Mouse (Mus musculus) intestine, embryonic 14.5 days (tissue): ENCODE measurements around the gene BC037034. TPM values are rescaled to one million over a fixed set of nuclear protein-coding genes. Genes with fewer than 3 reads are reported as not detected.

Experiments used
- ATAC-seq: fragments of 200-750 bp; cut with Nextera tagmentation; replicated peaks from 2 replicates; pipeline ENCODE4 v1.8.0; 2017; ENCODE audit warnings: low read depth, moderate number of reproducible peaks, moderate TSS enrichment, moderate library complexity; ENCODE audit not compliant: low FRiP score, low TSS enrichment
- DNase-seq: peaks from one replicate; pipeline ENCODE4 v3.0.0-alpha.2; 2018; ENCODE audit warnings: low spot score
- H3K27ac ChIP-seq: fragments of 300-500 bp; sonication (generic); 2 replicates; pipeline ENCODE4 v1.5.1; 2014; ENCODE audit warnings: low read depth, mild to moderate bottlenecking, control low read depth
- H3K27me3 ChIP-seq: fragments of 300-500 bp; sonication (generic); replicated peaks from 2 replicates; pipeline ENCODE4 v1.6.1; 2014; ENCODE audit warnings: low read length, control low read depth; ENCODE audit not compliant: control insufficient read depth, insufficient read depth
- H3K36me3 ChIP-seq: fragments of 300-500 bp; sonication (generic); 2 replicates; pipeline ENCODE4 v1.6.1; 2014; ENCODE audit warnings: low read length, control low read depth; ENCODE audit not compliant: control insufficient read depth, insufficient read depth
- H3K4me1 ChIP-seq: fragments of 300-500 bp; sonication (generic); replicated peaks from 2 replicates; pipeline ENCODE4 v1.6.1; 2014; ENCODE audit warnings: low read length, control low read depth, mixed read lengths; ENCODE audit not compliant: control insufficient read depth, insufficient read depth
- H3K4me2 ChIP-seq: fragments of 300-500 bp; sonication (generic); 2 replicates; pipeline ENCODE4 v1.6.1; 2014; ENCODE audit warnings: low read length
- H3K4me3 ChIP-seq: fragments of 300-500 bp; sonication (generic); 2 replicates; pipeline ENCODE4 v1.5.1; 2014; ENCODE audit warnings: low read depth, low read length, control low read depth, mixed read lengths
- H3K9ac ChIP-seq: fragments of 300-500 bp; sonication (generic); 2 replicates; pipeline ENCODE4 v1.6.1; 2014; ENCODE audit warnings: mild to moderate bottlenecking, low read length
- H3K9me3 ChIP-seq: fragments of 300-500 bp; sonication (generic); 2 replicates; pipeline ENCODE4 v1.6.1; 2016; ENCODE audit warnings: low read length, control low read depth; ENCODE audit not compliant: control insufficient read depth
- WGBS: fragments of 180-500 bp; shearing (Covaris S2); extraction: QIAGEN DNeasy Blood & Tissue Kit; methylation state at CpG from one replicate; pipeline ENCODE4 v1.1.7; 2014; 5-methylcytosine and 5-hydroxymethylcytosine counted together
- polyA plus RNA-seq: library from polyadenylated mRNA; unstranded; fragments of >200 nt; fragmentation: Nextera tagmentation; extraction: Ambion mirVana; gene quantifications from 2 replicates; pipeline ENCODE4 v1.2.1, GENCODE M21; 2014

BC037034 gene
- polyA plus RNA-seq, 1 experiment from 2014 or later = 7.5 TPM

GRCm38 (mm10) chr5:138280829-138281228 lies 17.0 kb upstream of the BC037034 start:
- no peak for ATAC-seq
- Histone ChIP-seq H3K36me3 (peaks cover 12% of the 10 kb centered on the region), H3K27me3 (no peaks in the 10 kb centered on the region), H3K27ac (no peak overlapping the region), H3K4me3 (no peak overlapping the region), H3K9me3 (peaks cover 8% of the 10 kb centered on the region; the same call in 1 of the 2 replicates), H3K4me1 (peaks cover 20% of the 10 kb centered on the region; the same call in 1 of the 2 replicates), H3K9ac (no peak overlapping the region), H3K4me2 (0 out of 2 replicates have a peak overlapping the region, but pooled peaks have one; percentile 80)
- 91% methylated on average over 15 of the region's 15 CpGs for WGBS
- DNase-seq = peak; percentile 54

- 24% methylated on average over 26 of the region's 26 CpGs for WGBS
These were observed 16.6 kb upstream of the BC037034 start for GRCm38 (mm10) chr5:138280425-138280768.

GRCm38 (mm10) chr5:138279585-138280424 lies 16.0 kb upstream of the BC037034 start, which contains the start of the genes Gm43720, Gpc2 and Stag3:
TSS of gene Gm43720 (minus strand) at chr5:138279958.
TSS of gene Gpc2 (minus strand) at chr5:138280005.
TSS of gene Stag3 (plus strand) at chr5:138280240.
- WGBS = under 1% methylated on average over 56 of the region's 56 CpGs
- no peak within 1 kb of the TSS for H3K27ac ChIP-seq

More at GRCm38 (mm10) chr5:138280425-138280768, 16.6 kb upstream of the BC037034 start:
- Histone ChIP-seq H3K9ac (no peak overlapping the region), H3K4me2 (peak overlapping the region; percentile 80), H3K27me3 (no peaks in the 10 kb centered on the region), H3K4me3 (peak overlapping the region; percentile 76; the same call in 1 of the 2 replicates), H3K27ac (no peak overlapping the region), H3K36me3 (peaks cover 12% of the 10 kb centered on the region), H3K9me3 (peaks cover 8% of the 10 kb centered on the region; the same call in 1 of the 2 replicates), H3K4me1 (peaks cover 23% of the 10 kb centered on the region; the same call in 1 of the 2 replicates)
- peak; percentile 6; the same call in 1 of the 2 replicates for ATAC-seq
- no peak for DNase-seq

GRCm38 (mm10) chr5:138277994-138278393 lies 14.2 kb upstream of the BC037034 start:
- H3K4me3 ChIP-seq = no peak overlapping the region
- H3K36me3 ChIP-seq = peaks cover 12% of the 10 kb centered on the region
- no peaks in the 10 kb centered on the region for H3K27me3 ChIP-seq
- no peak overlapping the region for H3K9ac ChIP-seq
- H3K4me1 ChIP-seq = peaks cover 27% of the 10 kb centered on the region
- DNase-seq (peak; percentile 48), ATAC-seq (no peak)
- 79% methylated on average over 7 of the region's 7 CpGs for WGBS
- H3K9me3 ChIP-seq = peaks cover 8% of the 10 kb centered on the region; the same call in 1 of the 2 replicates
- no peak overlapping the region for H3K4me2 ChIP-seq
- no peak overlapping the region for H3K27ac ChIP-seq

More at GRCm38 (mm10) chr5:138279585-138280424, 16.0 kb upstream of the BC037034 start, which contains the start of the genes Gm43720, Gpc2 and Stag3:
- ATAC-seq (peak; percentile 99), DNase-seq (peak; percentile 97)
- Histone ChIP-seq H3K9ac (peak within 1 kb of the TSS; percentile 77), H3K4me3 (peak within 1 kb of the TSS; percentile 76), H3K9me3 (peaks cover 8% of the 10 kb centered on the region; the same call in 1 of the 2 replicates), H3K4me2 (peak within 1 kb of the TSS; percentile 80), H3K4me1 (peaks cover 27% of the 10 kb centered on the region), H3K36me3 (peaks cover 12% of the 10 kb centered on the region), H3K27me3 (no peaks in the 10 kb centered on the region)

- no peak overlapping the region for H3K4me3 ChIP-seq
- H3K9ac ChIP-seq = no peak overlapping the region
- DNase-seq = peak; percentile 60
- peaks cover 1% of the 10 kb centered on the region; the same call in 1 of the 2 replicates for H3K9me3 ChIP-seq
- H3K36me3 ChIP-seq = peaks cover 12% of the 10 kb centered on the region
- H3K27me3 ChIP-seq = no peaks in the 10 kb centered on the region
- H3K4me1 ChIP-seq = peaks cover 39% of the 10 kb centered on the region
- peak overlapping the region; percentile 31 for H3K4me2 ChIP-seq
- no peak for ATAC-seq
- H3K27ac ChIP-seq = no peak overlapping the region
- 35% methylated on average over 41 of the region's 41 CpGs for WGBS
These were observed 11.6 kb upstream of the BC037034 start for GRCm38 (mm10) chr5:138275216-138276050.

GRCm38 (mm10) chr5:138274186-138274585 lies 10.4 kb upstream of the BC037034 start:
- no peak overlapping the region for H3K9ac ChIP-seq
- peak; percentile 45 for DNase-seq
- H3K9me3 ChIP-seq = no peaks in the 10 kb centered on the region
- no peaks in the 10 kb centered on the region for H3K27me3 ChIP-seq
- H3K36me3 ChIP-seq = peaks cover 12% of the 10 kb centered on the region
- H3K4me3 ChIP-seq = no peak overlapping the region
- WGBS = 75% methylated on average over 8 of the region's 8 CpGs
- peaks cover 37% of the 10 kb centered on the region for H3K4me1 ChIP-seq
- H3K27ac ChIP-seq = no peak overlapping the region
- no peak overlapping the region for H3K4me2 ChIP-seq
- no peak for ATAC-seq

- Histone ChIP-seq H3K27me3 (no peaks in the 10 kb centered on the region), H3K9me3 (no peaks in the 10 kb centered on the region), H3K9ac (peak within 1 kb of the TSS; percentile 42), H3K27ac (peak within 1 kb of the TSS; percentile 11; the same call in 1 of the 2 replicates), H3K4me2 (peak within 1 kb of the TSS; percentile 45), H3K4me3 (peak within 1 kb of the TSS; percentile 7; the same call in 1 of the 2 replicates), H3K4me1 (peaks cover 27% of the 10 kb centered on the region), H3K36me3 (peaks cover 11% of the 10 kb centered on the region)
- DNase-seq (peak; percentile 64), ATAC-seq (no peak)
- 4% methylated on average over 12 of the region's 12 CpGs for WGBS
These were observed 8.6 kb upstream of the BC037034 start, which contains the start of gene Gal3st4 for GRCm38 (mm10) chr5:138272409-138272923. TSS of gene Gal3st4 (minus strand) at chr5:138272840.

GRCm38 (mm10) chr5:138271232-138271631 lies 7.4 kb upstream of the BC037034 start:
- no peaks in the 10 kb centered on the region for H3K27me3 ChIP-seq
- H3K4me2 ChIP-seq = no peak overlapping the region
- ATAC-seq (no peak), DNase-seq (no peak)
- H3K4me3 ChIP-seq = no peak overlapping the region
- no peaks in the 10 kb centered on the region for H3K9me3 ChIP-seq
- 50% methylated on average over 3 of the region's 3 CpGs for WGBS
- no peak overlapping the region for H3K9ac ChIP-seq
- peaks cover 2% of the 10 kb centered on the region; the same call in 1 of the 2 replicates for H3K36me3 ChIP-seq
- peaks cover 23% of the 10 kb centered on the region for H3K4me1 ChIP-seq
- H3K27ac ChIP-seq = no peak overlapping the region
